Mouse (Mus musculus): ENCODE measurements around the gene Kif3a.
A peak's percentile ranks its signal among the peaks of the same experiment; 100 is the strongest.
"Not testable (repeated sequence)": the region's sequence is repeated elsewhere in the genome, so short reads cannot be mapped to it uniquely, and the experiment has no call there.

The Kif3a gene

GRCm38 (mm10) chr11:53546271-53546670 is 20.9 kb upstream of the Kif3a start:
- DNase-seq, result no peak

GRCm38 (mm10) chr11:53547566-53547965 is 19.6 kb upstream of the Kif3a start:
- no peak for DNase-seq

- DNase-seq, result no peak
Measured at GRCm38 (mm10) chr11:53548036-53548605, 19.1 kb upstream of the Kif3a start.

- DNase-seq, result no peak
Measured at GRCm38 (mm10) chr11:53550714-53551113, 16.5 kb upstream of the Kif3a start.

GRCm38 (mm10) chr11:53551754-53552153 is 15.4 kb upstream of the Kif3a start:
- no peak for DNase-seq

GRCm38 (mm10) chr11:53556529-53556928 is 10.7 kb upstream of the Kif3a start:
- not testable (repeated sequence) for DNase-seq

- not testable (repeated sequence) for DNase-seq
Measured at GRCm38 (mm10) chr11:53557992-53558391, 9.2 kb upstream of the Kif3a start.

- not testable (repeated sequence) for DNase-seq
Measured at GRCm38 (mm10) chr11:53559980-53560379, 7.2 kb upstream of the Kif3a start.

GRCm38 (mm10) chr11:53561986-53562385 is 5.2 kb upstream of the Kif3a start:
- DNase-seq, result no peak

GRCm38 (mm10) chr11:53566646-53567045 is 533 bp upstream of the Kif3a start:
- no peak for DNase-seq

- DNase-seq, result no peak
Measured at GRCm38 (mm10) chr11:53580562-53580961, 13.4 kb downstream of the Kif3a start.

GRCm38 (mm10) chr11:53583151-53583550 is 16.0 kb downstream of the Kif3a start:
- no peak for DNase-seq

- DNase-seq, result peak; percentile 29
Measured at GRCm38 (mm10) chr11:53584849-53585248, 17.7 kb downstream of the Kif3a start.

- no peak for DNase-seq
Measured at GRCm38 (mm10) chr11:53585510-53585909, 18.3 kb downstream of the Kif3a start.

- DNase-seq, result no peak
Measured at GRCm38 (mm10) chr11:53588279-53588678, 21.1 kb downstream of the Kif3a start.

- DNase-seq, result peak; percentile 11
Measured at GRCm38 (mm10) chr11:53590368-53590768, 23.2 kb downstream of the Kif3a start.

- DNase-seq, result no peak
Measured at GRCm38 (mm10) chr11:53591116-53591515, 23.9 kb downstream of the Kif3a start.

- DNase-seq, result no peak
Measured at GRCm38 (mm10) chr11:53604983-53605382, 37.8 kb downstream of the Kif3a start.

- no peak for DNase-seq
Measured at GRCm38 (mm10) chr11:53605609-53606008, 38.4 kb downstream of the Kif3a start.

GRCm38 (mm10) chr11:53609231-53609630 is 42.1 kb downstream of the Kif3a start:
- no peak for DNase-seq

- DNase-seq, result no peak
Measured at GRCm38 (mm10) chr11:53609672-53610071, 42.5 kb downstream of the Kif3a start.

GRCm38 (mm10) chr11:53615172-53615571 is 48.0 kb downstream of the Kif3a start:
- no peak for DNase-seq

- DNase-seq, result no peak
Measured at GRCm38 (mm10) chr11:53615575-53615974, 48.4 kb downstream of the Kif3a start.

GRCm38 (mm10) chr11:53616748-53617558 is 49.8 kb downstream of the Kif3a start:
- no peak for DNase-seq
